Mouse (Mus musculus) intestine, postnatal 0 days (tissue): ENCODE measurements around the gene Zfp93. TPM values are rescaled to one million over a fixed set of nuclear protein-coding genes. Genes with fewer than 3 reads are reported as not detected.

Experiments used
- ATAC-seq: fragments of 200-750 bp; cut with Nextera tagmentation; 2 replicates; pipeline ENCODE4 v1.8.0; 2017; ENCODE audit warnings: mild to moderate bottlenecking, moderate TSS enrichment, moderate library complexity
- H3K27ac ChIP-seq: fragments of 300-500 bp; sonication (generic); 2 replicates; pipeline ENCODE4 v1.5.1; 2014; ENCODE audit warnings: mild to moderate bottlenecking, low read depth, low read length, moderate library complexity
- H3K27me3 ChIP-seq: fragments of 300-500 bp; sonication (generic); replicated peaks from 2 replicates; pipeline ENCODE4 v1.6.1; 2014; ENCODE audit warnings: low read length, mixed read lengths; ENCODE audit not compliant: control insufficient read depth, insufficient read depth
- H3K36me3 ChIP-seq: fragments of 300-500 bp; sonication (generic); 2 replicates; pipeline ENCODE4 v1.6.1; 2014; ENCODE audit warnings: mild to moderate bottlenecking, moderate library complexity; ENCODE audit not compliant: control insufficient read depth, insufficient read depth
- H3K4me1 ChIP-seq: fragments of 300-500 bp; sonication (generic); replicated peaks from 2 replicates; pipeline ENCODE4 v1.6.1; 2014; ENCODE audit warnings: antibody characterized with exemption, low read length, mixed read lengths; ENCODE audit not compliant: control insufficient read depth, insufficient read depth
- H3K4me2 ChIP-seq: fragments of 300-500 bp; sonication (generic); replicated peaks from 2 replicates; pipeline ENCODE4 v1.6.1; 2014; ENCODE audit warnings: low read depth, mild to moderate bottlenecking, moderate library complexity
- H3K4me3 ChIP-seq: fragments of 300-500 bp; sonication (generic); 2 replicates; pipeline ENCODE4 v1.5.1; 2014; ENCODE audit warnings: low read depth, low read length
- H3K9ac ChIP-seq: fragments of 300-500 bp; sonication (generic); 2 replicates; pipeline ENCODE4 v1.6.1; 2014; ENCODE audit warnings: mild to moderate bottlenecking, low read depth, low read length
- H3K9me3 ChIP-seq: fragments of 300-500 bp; sonication (generic); 2 replicates; pipeline ENCODE4 v1.6.1; 2016; ENCODE audit warnings: mixed run types; ENCODE audit not compliant: control insufficient read depth
- CTCF ChIP-seq: sonication (generic); IDR thresholded peaks from 2 replicates; pipeline ENCODE4 v1.5.1; 2016; ENCODE audit warnings: low read depth, mild to moderate bottlenecking, control low read depth, antibody characterized with exemption, moderate library complexity
- WGBS: fragments of 180-500 bp; shearing (Covaris S2); extraction: QIAGEN DNeasy Blood & Tissue Kit; methylation state at CpG from one replicate; pipeline ENCODE4 v1.1.7; 2014; 5-methylcytosine and 5-hydroxymethylcytosine counted together
- polyA plus RNA-seq: library from polyadenylated mRNA; unstranded; fragments of >200 nt; fragmentation: Nextera tagmentation; extraction: Ambion mirVana; gene quantifications from 2 replicates; pipeline ENCODE4 v1.2.1, GENCODE M21; 2015

The Zfp93 gene
- polyA plus RNA-seq: 2.2 and 3.2 TPM in 2 replicates

GRCm38 (mm10) chr7:24270288-24270672 lies at the start of gene Zfp93:
Zfp93 (plus strand) TSS chr7:24270420.
- peaks cover 12% of the 10 kb centered on the region for H3K36me3 ChIP-seq
- H3K4me1 ChIP-seq: 0 out of 2 replicates have a peak, but pooled peaks cover 4% of the 10 kb centered on the region
- peak within 1 kb of the TSS; percentile 77 for H3K4me2 ChIP-seq
- no peaks in the 10 kb centered on the region for H3K9me3 ChIP-seq
- no peak for TF ChIP-seq CTCF
- no peak within 1 kb of the TSS for H3K27ac ChIP-seq
- H3K27me3 ChIP-seq: no peaks in the 10 kb centered on the region
- ATAC-seq: peak; percentile 91
- H3K4me3 ChIP-seq: peak within 1 kb of the TSS; percentile 46
- 2% methylated on average over 12 of the region's 12 CpGs for WGBS
- peak within 1 kb of the TSS; percentile 40; the same call in 1 of the 2 replicates for H3K9ac ChIP-seq

- ATAC-seq: peak; percentile 78
- no peaks in the 10 kb centered on the region for H3K27me3 ChIP-seq
- WGBS: 5% methylated on average over 28 of the region's 28 CpGs
- H3K36me3 ChIP-seq: no peaks in the 10 kb centered on the region
- H3K4me3 ChIP-seq: peak within 1 kb of the TSS; percentile 71
- TF ChIP-seq CTCF: peak; percentile 27; the same call in 1 of the 2 replicates
- H3K4me1 ChIP-seq: peaks cover 5% of the 10 kb centered on the region; the same call in 1 of the 2 replicates
- H3K9ac ChIP-seq: peak within 1 kb of the TSS; percentile 57
- H3K4me2 ChIP-seq: peak within 1 kb of the TSS; percentile 68
- H3K27ac ChIP-seq: no peak within 1 kb of the TSS
- no peaks in the 10 kb centered on the region for H3K9me3 ChIP-seq
Measured at GRCm38 (mm10) chr7:24237040-24237791, 33.0 kb upstream of the Zfp93 start, which contains the start of gene Zfp109. Zfp109 (minus strand) TSS chr7:24237560.

- peak overlapping the region; percentile 83 for H3K4me2 ChIP-seq
- no peak overlapping the region for H3K9ac ChIP-seq
- WGBS: 57% methylated on average over 9 of the region's 9 CpGs
- ATAC-seq: peak; percentile 15; the same call in 1 of the 2 replicates
- no peaks in the 10 kb centered on the region for H3K9me3 ChIP-seq
- no peaks in the 10 kb centered on the region for H3K36me3 ChIP-seq
- H3K27ac ChIP-seq: no peak overlapping the region
- TF ChIP-seq CTCF: no peak
- H3K4me1 ChIP-seq: no peaks in the 10 kb centered on the region
- peak overlapping the region; percentile 54 for H3K4me3 ChIP-seq
- H3K27me3 ChIP-seq: no peaks in the 10 kb centered on the region
Measured at GRCm38 (mm10) chr7:24253779-24254615, 16.2 kb upstream of the Zfp93 start.

- H3K27me3 ChIP-seq: no peaks in the 10 kb centered on the region
- H3K27ac ChIP-seq: no peak within 1 kb of the TSS; the same call in 1 of the 2 replicates
- ATAC-seq: peak; percentile 78
- WGBS: 15% methylated on average over 21 of the region's 21 CpGs
- peak within 1 kb of the TSS; percentile 54 for H3K4me3 ChIP-seq
- TF ChIP-seq CTCF: no peak
- no peaks in the 10 kb centered on the region for H3K36me3 ChIP-seq
- H3K9ac ChIP-seq: peak within 1 kb of the TSS; percentile 58
- H3K9me3 ChIP-seq: no peaks in the 10 kb centered on the region
- H3K4me2 ChIP-seq: peak within 1 kb of the TSS; percentile 83
- H3K4me1 ChIP-seq: no peaks in the 10 kb centered on the region
Measured at GRCm38 (mm10) chr7:24254633-24255474, 15.4 kb upstream of the Zfp93 start, which contains the start of gene Zfp108. Zfp108 (plus strand) TSS chr7:24254794.

GRCm38 (mm10) chr7:24259306-24259999 lies 10.8 kb upstream of the Zfp93 start:
- TF ChIP-seq CTCF: no peak
- Histone ChIP-seq H3K9me3 (no peaks in the 10 kb centered on the region), H3K4me3 (no peak overlapping the region), H3K4me2 (no peak overlapping the region), H3K4me1 (no peaks in the 10 kb centered on the region), H3K27me3 (no peaks in the 10 kb centered on the region), H3K9ac (no peak overlapping the region), H3K36me3 (peaks cover 17% of the 10 kb centered on the region), H3K27ac (no peak overlapping the region)
- ATAC-seq: no peak; the same call in 1 of the 2 replicates
- 83% methylated on average over 13 of the region's 13 CpGs for WGBS
